Mouse (Mus musculus): Measurements from ENCODE around the gene Trmt112.
"Not testable (repeated sequence)": the region's sequence is repeated elsewhere in the genome, so short reads cannot be mapped to it uniquely, and the experiment has no call there.

The Trmt112 gene

GRCm38 (mm10) chr19:6909507-6910289 lies at the start of gene Trmt112, which contains the start of gene Prdx5:
Gene Trmt112 (plus strand): TSS chr19:6909698.
Gene Prdx5 (minus strand): TSS chr19:6910106.
- DNase-seq (ENCODE audit: low spot score in 2 of 2): peak; percentile 74 to 88

GRCm38 (mm10) chr19:6859971-6860370 lies 49.5 kb upstream of the Trmt112 start:
- no peak for DNase-seq (ENCODE audit: low spot score in 2 of 2)

- DNase-seq (ENCODE audit: low spot score in 2 of 2): peak in 1 of 2 experiments; percentile 59
These were observed 48.8 kb upstream of the Trmt112 start for GRCm38 (mm10) chr19:6860706-6861105.

- no peak for DNase-seq (ENCODE audit: low spot score in 2 of 2)
These were observed 48.0 kb upstream of the Trmt112 start for GRCm38 (mm10) chr19:6861451-6861850.

GRCm38 (mm10) chr19:6869355-6869754 lies 40.1 kb upstream of the Trmt112 start:
- peak; percentile 54 to 61 for DNase-seq (ENCODE audit: low spot score in 2 of 2)

GRCm38 (mm10) chr19:6871574-6872271 lies 37.8 kb upstream of the Trmt112 start:
- peak; percentile 30 to 56 for DNase-seq (ENCODE audit: low spot score in 2 of 2)

- no peak for DNase-seq (ENCODE audit: low spot score in 2 of 2)
These were observed 36.8 kb upstream of the Trmt112 start for GRCm38 (mm10) chr19:6872701-6873100.

GRCm38 (mm10) chr19:6874257-6874656 lies 35.2 kb upstream of the Trmt112 start:
- DNase-seq (ENCODE audit: low spot score in 2 of 2): no peak

- DNase-seq (ENCODE audit: low spot score in 2 of 2): no peak
These were observed 33.7 kb upstream of the Trmt112 start for GRCm38 (mm10) chr19:6875834-6876233.

- no peak for DNase-seq (ENCODE audit: low spot score in 2 of 2)
These were observed 32.7 kb upstream of the Trmt112 start for GRCm38 (mm10) chr19:6876799-6877198.

- no peak for DNase-seq (ENCODE audit: low spot score in 2 of 2)
These were observed 31.5 kb upstream of the Trmt112 start for GRCm38 (mm10) chr19:6877965-6878364.

- no peak for DNase-seq (ENCODE audit: low spot score in 2 of 2)
These were observed 17.0 kb upstream of the Trmt112 start for GRCm38 (mm10) chr19:6892512-6892911.

- no peak for DNase-seq (ENCODE audit: low spot score in 2 of 2)
These were observed 15.6 kb upstream of the Trmt112 start for GRCm38 (mm10) chr19:6893731-6894451.

- not testable (repeated sequence) for DNase-seq (ENCODE audit: low spot score in 2 of 2)
These were observed 13.7 kb upstream of the Trmt112 start for GRCm38 (mm10) chr19:6895608-6896305.

- no peak for DNase-seq (ENCODE audit: low spot score in 2 of 2)
These were observed 9.9 kb upstream of the Trmt112 start for GRCm38 (mm10) chr19:6899641-6900040.

- DNase-seq (ENCODE audit: low spot score in 2 of 2): no peak
These were observed 6.5 kb upstream of the Trmt112 start for GRCm38 (mm10) chr19:6903031-6903430.

- no peak for DNase-seq (ENCODE audit: low spot score in 2 of 2)
These were observed 4.7 kb upstream of the Trmt112 start for GRCm38 (mm10) chr19:6904846-6905245.

GRCm38 (mm10) chr19:6905498-6906159 lies 3.9 kb upstream of the Trmt112 start:
- no peak for DNase-seq (ENCODE audit: low spot score in 2 of 2)

GRCm38 (mm10) chr19:6906199-6906598 lies 3.3 kb upstream of the Trmt112 start:
- DNase-seq (ENCODE audit: low spot score in 2 of 2): no peak

- DNase-seq (ENCODE audit: low spot score in 2 of 2): no peak
These were observed 2.4 kb upstream of the Trmt112 start for GRCm38 (mm10) chr19:6907094-6907493.

All from spleen, postnatal 10 days (tissue).